Mouse (Mus musculus): ENCODE results near the gene Morf4l1.
"Not testable (repeated sequence)": the region's sequence is repeated elsewhere in the genome, so short reads cannot be mapped to it uniquely, and the experiment has no call there.

The Morf4l1 gene

GRCm38 (mm10) chr9:90060932-90061331 is 53.6 kb downstream of the Morf4l1 start:
- DNase-seq (ENCODE audit: low read depth, low spot score) = not testable (repeated sequence)

GRCm38 (mm10) chr9:90060574-90060875 is 54.0 kb downstream of the Morf4l1 start:
- DNase-seq (ENCODE audit: low read depth, low spot score) = no peak

GRCm38 (mm10) chr9:90059828-90060573 is 54.6 kb downstream of the Morf4l1 start:
- peak; percentile 92 for DNase-seq (ENCODE audit: low read depth, low spot score)

GRCm38 (mm10) chr9:90056716-90057115 is 57.9 kb downstream of the Morf4l1 start:
- DNase-seq (ENCODE audit: low read depth, low spot score) = no peak

- DNase-seq (ENCODE audit: low read depth, low spot score) = peak; percentile 73
Measured at GRCm38 (mm10) chr9:90055911-90056310, 58.7 kb downstream of the Morf4l1 start.

- peak; percentile 66 for DNase-seq (ENCODE audit: low read depth, low spot score)
Measured at GRCm38 (mm10) chr9:90055409-90055808, 59.2 kb downstream of the Morf4l1 start.

GRCm38 (mm10) chr9:90054371-90055145 is 60.0 kb downstream of the Morf4l1 start:
- DNase-seq (ENCODE audit: low read depth, low spot score) = peak; percentile 89

GRCm38 (mm10) chr9:90053852-90054251 is 60.7 kb downstream of the Morf4l1 start, which contains the start of gene Ctsh:
Gene Ctsh (plus strand): TSS chr9:90054152.
- no peak for DNase-seq (ENCODE audit: low read depth, low spot score)

- DNase-seq (ENCODE audit: low read depth, low spot score) = no peak
Measured at GRCm38 (mm10) chr9:90047937-90048627, 66.5 kb downstream of the Morf4l1 start.

GRCm38 (mm10) chr9:90045191-90045590 is 69.4 kb downstream of the Morf4l1 start:
- DNase-seq (ENCODE audit: low read depth, low spot score) = no peak

GRCm38 (mm10) chr9:90042906-90043305 is 71.7 kb downstream of the Morf4l1 start:
- not testable (repeated sequence) for DNase-seq (ENCODE audit: low read depth, low spot score)

Data from A20 (cell line).